Mouse (Mus musculus) intestine, postnatal 0 days (tissue): ENCODE data around the gene Crtc2. TPM values are rescaled to one million over a fixed set of nuclear protein-coding genes. Genes with fewer than 3 reads are reported as not detected.
A peak's percentile ranks its signal among the peaks of the same experiment; 100 is the strongest.

ENCODE experiments used
- ATAC-seq: fragments of 200-750 bp; cut with Nextera tagmentation; 2 replicates; pipeline ENCODE4 v1.8.0; 2017; ENCODE audit warnings: mild to moderate bottlenecking, moderate TSS enrichment, moderate library complexity
- H3K27ac ChIP-seq: fragments of 300-500 bp; sonication (generic); 2 replicates; pipeline ENCODE4 v1.5.1; 2014; ENCODE audit warnings: mild to moderate bottlenecking, low read depth, low read length, moderate library complexity
- H3K27me3 ChIP-seq: fragments of 300-500 bp; sonication (generic); replicated peaks from 2 replicates; pipeline ENCODE4 v1.6.1; 2014; ENCODE audit warnings: low read length, mixed read lengths; ENCODE audit not compliant: control insufficient read depth, insufficient read depth
- H3K36me3 ChIP-seq: fragments of 300-500 bp; sonication (generic); 2 replicates; pipeline ENCODE4 v1.6.1; 2014; ENCODE audit warnings: mild to moderate bottlenecking, moderate library complexity; ENCODE audit not compliant: control insufficient read depth, insufficient read depth
- H3K4me1 ChIP-seq: fragments of 300-500 bp; sonication (generic); replicated peaks from 2 replicates; pipeline ENCODE4 v1.6.1; 2014; ENCODE audit warnings: antibody characterized with exemption, low read length, mixed read lengths; ENCODE audit not compliant: control insufficient read depth, insufficient read depth
- H3K4me2 ChIP-seq: fragments of 300-500 bp; sonication (generic); replicated peaks from 2 replicates; pipeline ENCODE4 v1.6.1; 2014; ENCODE audit warnings: low read depth, mild to moderate bottlenecking, moderate library complexity
- H3K4me3 ChIP-seq: fragments of 300-500 bp; sonication (generic); 2 replicates; pipeline ENCODE4 v1.5.1; 2014; ENCODE audit warnings: low read depth, low read length
- H3K9ac ChIP-seq: fragments of 300-500 bp; sonication (generic); 2 replicates; pipeline ENCODE4 v1.6.1; 2014; ENCODE audit warnings: mild to moderate bottlenecking, low read depth, low read length
- H3K9me3 ChIP-seq: fragments of 300-500 bp; sonication (generic); 2 replicates; pipeline ENCODE4 v1.6.1; 2016; ENCODE audit warnings: mixed run types; ENCODE audit not compliant: control insufficient read depth
- CTCF ChIP-seq: sonication (generic); IDR thresholded peaks from 2 replicates; pipeline ENCODE4 v1.5.1; 2016; ENCODE audit warnings: low read depth, mild to moderate bottlenecking, control low read depth, antibody characterized with exemption, moderate library complexity
- WGBS: fragments of 180-500 bp; shearing (Covaris S2); extraction: QIAGEN DNeasy Blood & Tissue Kit; methylation state at CpG from one replicate; pipeline ENCODE4 v1.1.7; 2014; 5-methylcytosine and 5-hydroxymethylcytosine counted together
- polyA plus RNA-seq: library from polyadenylated mRNA; unstranded; fragments of >200 nt; fragmentation: Nextera tagmentation; extraction: Ambion mirVana; gene quantifications from 2 replicates; pipeline ENCODE4 v1.2.1, GENCODE M21; 2015

Gene Crtc2
- polyA plus RNA-seq, 1 experiment from 2014 or later: 14.9 TPM

- H3K9ac ChIP-seq: peak overlapping the region; percentile 84
- ATAC-seq: no peak
- H3K4me2 ChIP-seq: peak overlapping the region; percentile 65
These were observed 41.2 kb upstream of the Crtc2 start for GRCm38 (mm10) chr3:90212723-90213122.

DNA sequence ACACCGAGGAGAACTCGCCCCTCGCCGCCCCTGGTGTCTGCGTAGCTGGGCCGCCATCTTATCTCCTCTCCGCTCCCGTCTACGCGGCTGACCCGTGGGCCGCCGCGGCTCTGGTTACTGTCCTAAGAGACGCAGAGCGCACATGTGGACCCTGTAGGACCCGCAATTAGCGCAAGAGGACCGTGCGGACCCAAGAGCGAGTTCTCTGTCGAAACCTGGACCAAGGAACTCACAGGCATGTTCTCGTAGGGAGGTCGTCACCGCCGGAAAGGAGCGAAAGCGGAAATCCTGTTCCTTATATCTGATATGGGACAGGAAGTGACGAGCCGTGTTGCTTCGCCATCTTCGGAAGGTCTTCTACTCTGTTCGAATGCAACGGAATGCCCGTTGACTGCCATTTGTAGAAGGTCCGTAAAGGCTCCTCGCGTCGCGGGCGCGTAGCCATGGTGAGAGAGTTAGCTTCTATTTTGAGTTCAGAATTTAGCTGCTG, 40.5 kb upstream of the Crtc2 start, which contains the start of the genes Rps27 and Rab13:
Gene Rps27, minus strand, starts transcription at position 275 of the 490 bp plus-strand sequence.
Gene Rab13, plus strand, starts transcription at position 319 of the 490 bp plus-strand sequence.
- H3K4me1 ChIP-seq: 0 out of 2 replicates have a peak, but pooled peaks cover 7% of the 10 kb centered on the region
- peak within 1 kb of the TSS; percentile 65 for H3K4me2 ChIP-seq
- ATAC-seq: peak; percentile 89
- no peaks in the 10 kb centered on the region for H3K27me3 ChIP-seq
- peak within 1 kb of the TSS; percentile 68 for H3K27ac ChIP-seq
- no peak for TF ChIP-seq CTCF
- peak within 1 kb of the TSS; percentile 69 for H3K4me3 ChIP-seq
- H3K9ac ChIP-seq: peak within 1 kb of the TSS; percentile 84
- under 1% methylated on average over 42 of the region's 42 CpGs for WGBS
- H3K9me3 ChIP-seq: no peaks in the 10 kb centered on the region
- peaks cover 21% of the 10 kb centered on the region for H3K36me3 ChIP-seq

More at GRCm38 (mm10) chr3:90212723-90213122, 41.2 kb upstream of the Crtc2 start:
- Histone ChIP-seq H3K4me3 (peak overlapping the region; percentile 69), H3K27me3 (no peaks in the 10 kb centered on the region), H3K36me3 (peaks cover 28% of the 10 kb centered on the region), H3K27ac (no peak overlapping the region; the same call in 1 of the 2 replicates), H3K9me3 (no peaks in the 10 kb centered on the region), H3K4me1 (0 out of 2 replicates have a peak, but pooled peaks cover 7% of the 10 kb centered on the region)
- no peak for TF ChIP-seq CTCF
- 5% methylated on average over 5 of the region's 5 CpGs for WGBS

DNA sequence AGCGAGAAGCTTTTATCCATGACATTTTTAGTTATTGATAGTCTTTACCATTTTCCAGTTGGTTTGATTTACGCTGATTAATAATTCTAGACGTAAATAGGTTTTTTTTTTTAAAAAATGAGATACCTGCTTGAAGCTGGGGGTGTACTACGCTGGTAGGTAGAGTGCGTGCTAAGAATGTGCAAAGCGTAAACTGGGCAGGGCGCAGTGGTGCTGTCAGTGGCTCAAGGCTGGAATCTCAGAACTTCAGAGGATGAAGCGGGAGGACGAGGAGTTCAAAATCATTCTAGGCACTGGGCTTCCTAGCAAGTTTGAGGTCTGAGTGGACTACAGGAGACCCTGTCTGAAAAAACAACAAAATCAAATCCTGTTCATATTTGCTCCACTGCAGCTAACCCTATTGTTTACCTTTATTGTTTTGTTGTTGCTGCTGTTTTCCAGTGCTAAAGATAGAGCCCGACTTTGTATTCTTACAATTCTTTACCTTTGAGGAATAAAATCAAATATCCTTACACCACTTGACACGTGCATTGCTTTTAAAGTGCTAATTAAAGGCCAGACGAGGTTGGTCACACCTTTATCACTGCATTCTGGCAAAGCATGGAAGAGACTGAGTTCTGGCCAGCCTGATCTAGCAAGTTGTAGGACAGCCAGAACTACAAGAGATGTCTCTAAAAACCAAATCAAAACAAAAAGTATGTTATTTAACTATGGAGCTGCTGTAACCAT, 39.8 kb upstream of the Crtc2 start:
- H3K4me3 ChIP-seq: peak overlapping the region; percentile 69

GRCm38 (mm10) chr3:90215825-90216380, 38.1 kb upstream of the Crtc2 start:
- H3K27me3 ChIP-seq: no peaks in the 10 kb centered on the region
- ATAC-seq: no peak
- peaks cover 14% of the 10 kb centered on the region for H3K36me3 ChIP-seq
- no peak overlapping the region for H3K9ac ChIP-seq
- H3K4me1 ChIP-seq: 0 out of 2 replicates have a peak, but pooled peaks cover 7% of the 10 kb centered on the region
- no peak overlapping the region for H3K4me3 ChIP-seq
- peak; percentile 53 for TF ChIP-seq CTCF
- 47% methylated on average over 1 of the region's 1 CpGs for WGBS
- no peak overlapping the region for H3K27ac ChIP-seq
- no peak overlapping the region for H3K4me2 ChIP-seq
- H3K9me3 ChIP-seq: no peaks in the 10 kb centered on the region

More for the DNA sequence above, 39.8 kb upstream of the Crtc2 start:
- H3K27ac ChIP-seq: no peak overlapping the region
- H3K9me3 ChIP-seq: no peaks in the 10 kb centered on the region
- H3K36me3 ChIP-seq: peaks cover 18% of the 10 kb centered on the region
- peak overlapping the region; percentile 65 for H3K4me2 ChIP-seq
- WGBS: 12% methylated on average over 12 of the region's 12 CpGs
- no peak for TF ChIP-seq CTCF
- 0 out of 2 replicates have a peak, but pooled peaks cover 7% of the 10 kb centered on the region for H3K4me1 ChIP-seq
- no peaks in the 10 kb centered on the region for H3K27me3 ChIP-seq
- ATAC-seq: 0 out of 2 replicates have a peak, but pooled peaks have one; percentile 26
- H3K9ac ChIP-seq: peak overlapping the region; percentile 84; the same call in 1 of the 2 replicates

DNA sequence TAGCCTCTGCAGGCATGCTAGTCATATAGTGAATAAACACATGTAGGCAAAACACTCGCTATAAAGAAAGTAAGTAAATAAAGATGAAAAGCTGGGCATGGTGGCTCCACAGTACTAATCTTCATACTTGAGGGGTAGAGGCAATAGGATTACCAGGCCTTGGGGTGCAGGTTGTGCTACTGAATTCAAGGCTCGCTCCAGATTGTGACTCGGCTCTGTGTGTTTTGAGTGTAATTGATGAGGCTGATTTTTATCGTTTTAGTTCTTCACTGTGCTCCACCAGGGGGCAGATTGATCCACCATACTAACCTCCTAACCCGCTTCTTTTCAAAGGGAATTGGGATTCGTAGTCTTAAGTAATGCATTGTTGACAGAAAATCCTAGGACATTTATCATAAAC, 33.9 kb upstream of the Crtc2 start:
- 8% methylated on average over 6 of the region's 6 CpGs for WGBS
- Histone ChIP-seq H3K4me2 (peak overlapping the region; percentile 75), H3K27ac (peak overlapping the region; percentile 65), H3K27me3 (no peaks in the 10 kb centered on the region), H3K9me3 (no peaks in the 10 kb centered on the region), H3K4me3 (peak overlapping the region; percentile 49), H3K9ac (peak overlapping the region; percentile 70; the same call in 1 of the 2 replicates), H3K4me1 (no peaks in the 10 kb centered on the region), H3K36me3 (peaks cover 5% of the 10 kb centered on the region; the same call in 1 of the 2 replicates)
- peak; percentile 44; the same call in 1 of the 2 replicates for ATAC-seq
- peak; percentile 86 for TF ChIP-seq CTCF

GRCm38 (mm10) chr3:90220531-90220951, 33.4 kb upstream of the Crtc2 start:
- no peak for TF ChIP-seq CTCF
- peak overlapping the region; percentile 49 for H3K4me3 ChIP-seq
- peak overlapping the region; percentile 65 for H3K27ac ChIP-seq
- 0% methylated on average over 18 of the region's 20 CpGs for WGBS
- peak overlapping the region; percentile 70 for H3K9ac ChIP-seq
- no peaks in the 10 kb centered on the region for H3K9me3 ChIP-seq
- H3K4me1 ChIP-seq: no peaks in the 10 kb centered on the region
- peak; percentile 69 for ATAC-seq
- H3K4me2 ChIP-seq: peak overlapping the region; percentile 75
- no peaks in the 10 kb centered on the region for H3K27me3 ChIP-seq
- peaks cover 7% of the 10 kb centered on the region for H3K36me3 ChIP-seq
